Mouse (Mus musculus) thymus, postnatal 10 days (tissue): ENCODE data around the gene Mymx.
A peak's percentile ranks its signal among the peaks of the same experiment; 100 is the strongest.

Experiments
- DNase-seq, 2 experiments: peaks; one replicate each; pipeline ENCODE4 v3.0.0; 2021; ENCODE audit warnings: low spot score in 2 of 2

The Mymx gene

GRCm38 (mm10) chr17:45589844-45590243 is 12.1 kb downstream of the Mymx start:
- no peak for DNase-seq

- DNase-seq, result no peak
Observed at GRCm38 (mm10) chr17:45589236-45589635, 12.7 kb downstream of the Mymx start.

GRCm38 (mm10) chr17:45588370-45588769 is 13.5 kb downstream of the Mymx start:
- DNase-seq, result no peak

GRCm38 (mm10) chr17:45586449-45586837 is 15.5 kb downstream of the Mymx start:
- DNase-seq, result no peak

GRCm38 (mm10) chr17:45585725-45586448 is 16.0 kb downstream of the Mymx start:
- DNase-seq, result no peak

GRCm38 (mm10) chr17:45584939-45585678 is 16.8 kb downstream of the Mymx start:
- DNase-seq, result peak; percentile 62 to 86

GRCm38 (mm10) chr17:45584096-45584896 is 17.6 kb downstream of the Mymx start:
- DNase-seq, result no peak

GRCm38 (mm10) chr17:45582715-45583355 is 19.1 kb downstream of the Mymx start:
- DNase-seq, result no peak

GRCm38 (mm10) chr17:45582188-45582587 is 19.7 kb downstream of the Mymx start:
- no peak for DNase-seq

- peak; percentile 56 to 72 for DNase-seq
Observed at GRCm38 (mm10) chr17:45581567-45581983, 20.3 kb downstream of the Mymx start.

- no peak for DNase-seq
Observed at GRCm38 (mm10) chr17:45580958-45581477, 20.9 kb downstream of the Mymx start.

GRCm38 (mm10) chr17:45579554-45579953 is 22.3 kb downstream of the Mymx start:
- DNase-seq, result no peak

GRCm38 (mm10) chr17:45578843-45579242 is 23.1 kb downstream of the Mymx start:
- DNase-seq, result peak in 1 of 2 experiments; percentile 59

GRCm38 (mm10) chr17:45578242-45578641 is 23.7 kb downstream of the Mymx start:
- no peak for DNase-seq

- no peak for DNase-seq
Observed at GRCm38 (mm10) chr17:45575123-45575897, 26.6 kb downstream of the Mymx start.

GRCm38 (mm10) chr17:45574129-45574761 is 27.7 kb downstream of the Mymx start:
- peak; percentile 62 to 76 for DNase-seq

- peak; percentile 98 for DNase-seq
Observed at GRCm38 (mm10) chr17:45573780-45574123, 28.1 kb downstream of the Mymx start.

- DNase-seq, result peak; percentile 100
Observed at GRCm38 (mm10) chr17:45573087-45573779, 28.7 kb downstream of the Mymx start, which contains the start of gene Hsp90ab1. TSS of gene Hsp90ab1 (minus strand) at chr17:45573271.
